Mouse (Mus musculus): Measurements from ENCODE around the gene Tmem248. TPM values are rescaled to one million over a fixed set of nuclear protein-coding genes. Genes with fewer than 3 reads are reported as not detected.

Tmem248 gene
- polyA plus RNA-seq, 1 experiment from 2014 or later = 33.7 TPM

DNA sequence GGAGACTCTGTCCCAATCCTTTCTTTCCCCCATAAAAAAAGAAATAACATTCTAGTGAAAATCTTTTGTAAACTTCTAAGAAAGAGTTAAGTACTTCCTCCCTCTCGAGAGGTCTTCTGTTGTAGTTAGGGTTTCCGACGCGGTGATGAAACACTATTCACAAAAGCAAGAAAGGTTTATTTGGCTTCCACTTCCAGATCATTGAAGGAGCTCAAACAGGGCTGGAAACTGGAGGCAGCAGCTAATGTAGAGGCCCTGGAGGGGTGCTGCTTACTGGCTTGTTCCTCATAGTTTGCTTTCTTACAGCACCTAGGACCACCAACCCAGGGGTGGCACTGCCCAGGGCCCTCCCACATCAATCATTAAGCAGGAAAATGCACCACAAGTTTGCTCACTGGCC is 11.2 kb downstream of the Tmem248 start:
- ATAC-seq (ENCODE audit: insufficient number of reproducible peaks, insufficient read depth, low FRiP score, low read depth) = no peak
- H3K9me3 ChIP-seq (ENCODE audit: control insufficient read depth, low read depth, low read length) = no peaks in the 10 kb centered on the region
- WGBS = 48% methylated on average over 4 of the region's 4 CpGs
- H3K9ac ChIP-seq (replicated peaks; ENCODE audit: low read depth, low read length) = no peak overlapping the region
- no peak overlapping the region for H3K27ac ChIP-seq (ENCODE audit: low read length)
- H3K27me3 ChIP-seq (ENCODE audit: control insufficient read depth, insufficient read depth, low read length) = no peaks in the 10 kb centered on the region
- no peak overlapping the region for H3K4me3 ChIP-seq (ENCODE audit: low read depth, low read length)
- H3K4me2 ChIP-seq (replicated peaks; ENCODE audit: low read depth, low read length) = no peak overlapping the region
- H3K36me3 ChIP-seq (ENCODE audit: control insufficient read depth, insufficient read depth, low read length) = peaks cover 30% of the 10 kb centered on the region
- peaks cover 16% of the 10 kb centered on the region for H3K4me1 ChIP-seq (ENCODE audit: control insufficient read depth, insufficient read depth, low read length)

GRCm38 (mm10) chr5:130236302-130236701 is 19.4 kb downstream of the Tmem248 start:
- WGBS = 94% methylated on average over 8 of the region's 8 CpGs

DNA sequence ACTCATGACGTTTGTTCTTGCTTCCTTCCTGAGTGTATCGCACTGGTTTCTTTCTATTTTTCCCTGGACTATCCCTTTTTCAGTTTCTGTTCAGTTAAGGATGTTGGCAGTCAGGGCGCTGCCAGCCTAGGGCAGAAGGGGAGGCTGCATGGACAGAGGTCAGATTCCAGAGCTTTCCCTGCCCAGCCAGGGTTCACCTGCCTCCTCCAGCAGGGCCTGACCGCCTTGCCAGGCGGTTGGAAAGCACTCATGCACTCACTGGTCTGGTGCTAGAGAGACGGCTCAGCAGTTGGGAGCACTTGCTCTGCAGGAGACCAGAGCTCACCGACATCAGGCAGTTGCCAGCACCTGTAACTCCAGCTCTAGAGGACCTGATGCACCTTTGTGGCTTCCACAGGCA is 22.4 kb downstream of the Tmem248 start:
- no peak overlapping the region for H3K4me2 ChIP-seq (replicated peaks; ENCODE audit: low read depth, low read length)
- peaks cover 72% of the 10 kb centered on the region for H3K36me3 ChIP-seq (ENCODE audit: control insufficient read depth, insufficient read depth, low read length)
- WGBS = 92% methylated on average over 7 of the region's 7 CpGs
- H3K4me1 ChIP-seq (ENCODE audit: control insufficient read depth, insufficient read depth, low read length) = no peaks in the 10 kb centered on the region
- no peak overlapping the region for H3K9ac ChIP-seq (replicated peaks; ENCODE audit: low read depth, low read length)
- H3K4me3 ChIP-seq (ENCODE audit: low read depth, low read length) = no peak overlapping the region
- H3K27ac ChIP-seq (ENCODE audit: low read length) = no peak overlapping the region
- H3K27me3 ChIP-seq (ENCODE audit: control insufficient read depth, insufficient read depth, low read length) = no peaks in the 10 kb centered on the region
- ATAC-seq (ENCODE audit: insufficient number of reproducible peaks, insufficient read depth, low FRiP score, low read depth) = no peak
- no peaks in the 10 kb centered on the region for H3K9me3 ChIP-seq (ENCODE audit: control insufficient read depth, low read depth, low read length)

More at GRCm38 (mm10) chr5:130236302-130236701, 19.4 kb downstream of the Tmem248 start:
- Histone ChIP-seq H3K4me2 (replicated peaks; ENCODE audit: low read depth, low read length) (no peak overlapping the region), H3K36me3 (ENCODE audit: control insufficient read depth, insufficient read depth, low read length) (peaks cover 90% of the 10 kb centered on the region), H3K9me3 (ENCODE audit: control insufficient read depth, low read depth, low read length) (no peaks in the 10 kb centered on the region), H3K27me3 (ENCODE audit: control insufficient read depth, insufficient read depth, low read length) (no peaks in the 10 kb centered on the region), H3K4me3 (ENCODE audit: low read depth, low read length) (no peak overlapping the region), H3K4me1 (ENCODE audit: control insufficient read depth, insufficient read depth, low read length) (no peaks in the 10 kb centered on the region), H3K9ac (replicated peaks; ENCODE audit: low read depth, low read length) (no peak overlapping the region), H3K27ac (ENCODE audit: low read length) (no peak overlapping the region)
- ATAC-seq (ENCODE audit: insufficient number of reproducible peaks, insufficient read depth, low FRiP score, low read depth) = no peak

DNA sequence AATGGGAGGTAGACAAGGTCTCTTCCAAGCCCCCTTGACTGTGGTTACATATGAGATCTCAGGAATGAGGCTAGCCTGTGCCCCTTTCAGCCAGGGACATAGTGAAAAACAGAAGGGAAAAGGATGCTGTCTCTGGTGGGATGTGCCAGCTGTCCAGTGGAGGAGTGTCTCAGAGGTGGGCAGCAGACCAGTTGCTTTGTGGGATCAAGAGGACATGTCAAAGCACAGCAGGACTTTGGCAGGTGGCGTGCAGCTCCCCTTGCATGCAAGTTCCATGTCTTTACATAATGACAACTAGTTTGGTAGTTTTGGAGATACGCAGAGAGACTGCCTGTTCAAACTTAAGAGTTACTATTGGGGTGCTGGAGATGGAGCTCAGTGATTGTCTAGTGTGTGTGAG is 23.0 kb downstream of the Tmem248 start:
- no peak for ATAC-seq (ENCODE audit: insufficient number of reproducible peaks, insufficient read depth, low FRiP score, low read depth)
- H3K36me3 ChIP-seq (ENCODE audit: control insufficient read depth, insufficient read depth, low read length) = peaks cover 72% of the 10 kb centered on the region
- no peak overlapping the region for H3K4me3 ChIP-seq (ENCODE audit: low read depth, low read length)
- no peaks in the 10 kb centered on the region for H3K27me3 ChIP-seq (ENCODE audit: control insufficient read depth, insufficient read depth, low read length)
- H3K9me3 ChIP-seq (ENCODE audit: control insufficient read depth, low read depth, low read length) = no peaks in the 10 kb centered on the region
- no peak overlapping the region for H3K27ac ChIP-seq (ENCODE audit: low read length)
- H3K4me2 ChIP-seq (replicated peaks; ENCODE audit: low read depth, low read length) = no peak overlapping the region
- H3K4me1 ChIP-seq (ENCODE audit: control insufficient read depth, insufficient read depth, low read length) = no peaks in the 10 kb centered on the region
- WGBS = 92% methylated on average over 2 of the region's 2 CpGs
- H3K9ac ChIP-seq (replicated peaks; ENCODE audit: low read depth, low read length) = no peak overlapping the region

DNA sequence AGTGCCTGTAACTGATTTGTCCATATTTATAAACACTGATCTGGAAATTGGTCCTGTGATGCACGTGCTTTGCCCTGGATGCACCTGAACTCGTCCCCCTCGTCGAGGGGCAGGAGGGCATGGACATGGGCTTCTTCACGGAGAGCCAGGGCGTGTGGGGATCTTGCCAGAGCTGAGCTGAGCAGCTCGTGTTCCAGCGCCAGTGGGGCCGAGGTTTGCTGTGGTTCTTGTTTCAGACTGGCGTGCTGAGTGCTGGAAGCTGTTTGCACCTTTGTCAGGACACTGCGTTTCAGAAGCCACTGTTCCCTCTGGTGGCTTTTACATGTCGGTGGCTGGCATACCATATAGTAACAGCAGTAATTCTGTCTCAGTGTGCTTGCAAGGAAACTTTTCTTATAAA is 24.5 kb downstream of the Tmem248 start:
- Histone ChIP-seq H3K36me3 (ENCODE audit: control insufficient read depth, insufficient read depth, low read length) (peaks cover 72% of the 10 kb centered on the region), H3K4me2 (replicated peaks; ENCODE audit: low read depth, low read length) (no peak overlapping the region), H3K4me3 (ENCODE audit: low read depth, low read length) (no peak overlapping the region), H3K4me1 (ENCODE audit: control insufficient read depth, insufficient read depth, low read length) (no peaks in the 10 kb centered on the region), H3K9ac (replicated peaks; ENCODE audit: low read depth, low read length) (no peak overlapping the region), H3K9me3 (ENCODE audit: control insufficient read depth, low read depth, low read length) (no peaks in the 10 kb centered on the region), H3K27me3 (ENCODE audit: control insufficient read depth, insufficient read depth, low read length) (no peaks in the 10 kb centered on the region), H3K27ac (ENCODE audit: low read length) (no peak overlapping the region)
- WGBS = 92% methylated on average over 12 of the region's 12 CpGs
- no peak for ATAC-seq (ENCODE audit: insufficient number of reproducible peaks, insufficient read depth, low FRiP score, low read depth)

- H3K36me3 ChIP-seq (ENCODE audit: control insufficient read depth, insufficient read depth, low read length) = peaks cover 76% of the 10 kb centered on the region
- no peaks in the 10 kb centered on the region for H3K9me3 ChIP-seq (ENCODE audit: control insufficient read depth, low read depth, low read length)
- no peak overlapping the region for H3K4me2 ChIP-seq (replicated peaks; ENCODE audit: low read depth, low read length)
- no peaks in the 10 kb centered on the region for H3K4me1 ChIP-seq (ENCODE audit: control insufficient read depth, insufficient read depth, low read length)
- H3K4me3 ChIP-seq (ENCODE audit: low read depth, low read length) = no peak overlapping the region
- H3K27ac ChIP-seq (ENCODE audit: low read length) = no peak overlapping the region
- ATAC-seq (ENCODE audit: insufficient number of reproducible peaks, insufficient read depth, low FRiP score, low read depth) = no peak
- WGBS = 71% methylated on average over 5 of the region's 5 CpGs
- H3K27me3 ChIP-seq (ENCODE audit: control insufficient read depth, insufficient read depth, low read length) = no peaks in the 10 kb centered on the region
- H3K9ac ChIP-seq (replicated peaks; ENCODE audit: low read depth, low read length) = no peak overlapping the region
Observed at GRCm38 (mm10) chr5:130247823-130248222, 30.9 kb downstream of the Tmem248 start.

DNA sequence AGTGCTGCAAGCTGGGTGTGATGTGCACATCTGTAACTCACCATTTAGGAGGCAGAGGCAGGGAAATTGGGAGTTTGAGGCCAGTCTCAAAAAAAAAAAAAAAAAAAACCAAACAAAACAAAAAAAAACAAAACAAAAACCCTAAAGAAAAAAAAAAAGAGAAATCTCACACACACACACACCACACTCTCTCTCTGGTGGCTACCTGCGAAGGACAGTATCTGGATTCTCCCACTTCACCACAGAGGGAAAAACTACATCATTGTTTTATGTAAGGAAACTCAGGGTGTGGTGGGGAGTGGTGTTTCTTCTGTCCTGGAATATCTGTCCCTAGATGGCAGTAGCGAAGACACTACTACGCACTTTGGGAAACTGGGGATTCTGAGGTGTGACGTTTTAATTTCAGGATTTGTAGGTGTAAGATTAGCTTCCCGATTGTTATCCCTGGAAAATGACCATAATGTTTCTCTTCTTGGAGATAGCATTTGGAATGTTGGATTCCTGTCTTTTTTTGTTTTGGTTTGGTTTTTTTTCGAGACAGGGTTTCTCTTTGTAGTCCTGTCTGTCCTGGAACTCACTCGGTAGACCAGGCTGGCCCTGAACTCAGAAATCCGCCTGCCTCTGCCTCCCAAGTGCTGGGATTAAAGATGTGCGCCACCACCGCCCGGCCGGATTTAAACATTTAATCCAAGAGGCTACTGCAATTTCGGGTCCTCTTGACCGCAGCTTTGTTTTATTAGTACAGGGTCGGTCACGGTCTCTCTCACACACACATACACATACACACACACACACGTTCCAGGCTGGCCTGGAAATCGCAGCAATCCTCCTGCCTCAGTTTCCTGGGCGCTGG is 37.5 kb downstream of the Tmem248 start:
- peak overlapping the region; percentile 60 for H3K9ac ChIP-seq (replicated peaks; ENCODE audit: low read depth, low read length)

GRCm38 (mm10) chr5:130255017-130255720 is 38.3 kb downstream of the Tmem248 start, which contains the start of the genes Sbds and Tyw1:
Gene Sbds (minus strand): TSS chr5:130255530.
Gene Tyw1 (plus strand): TSS chr5:130255619.
- peak within 1 kb of the TSS; percentile 60 for H3K9ac ChIP-seq (replicated peaks; ENCODE audit: low read depth, low read length)
- H3K36me3 ChIP-seq (ENCODE audit: control insufficient read depth, insufficient read depth, low read length) = peaks cover 25% of the 10 kb centered on the region
- H3K4me2 ChIP-seq (replicated peaks; ENCODE audit: low read depth, low read length) = peak within 1 kb of the TSS; percentile 62
- peak; percentile 92 for ATAC-seq (ENCODE audit: insufficient number of reproducible peaks, insufficient read depth, low FRiP score, low read depth)
- under 1% methylated on average over 52 of the region's 52 CpGs for WGBS
- H3K4me3 ChIP-seq (ENCODE audit: low read depth, low read length) = peak within 1 kb of the TSS; percentile 64
- H3K27ac ChIP-seq (ENCODE audit: low read length) = peak within 1 kb of the TSS; percentile 73
- no peaks in the 10 kb centered on the region for H3K27me3 ChIP-seq (ENCODE audit: control insufficient read depth, insufficient read depth, low read length)
- H3K4me1 ChIP-seq (ENCODE audit: control insufficient read depth, insufficient read depth, low read length) = peaks cover 3% of the 10 kb centered on the region; the same call in 1 of the 2 replicates
- no peaks in the 10 kb centered on the region for H3K9me3 ChIP-seq (ENCODE audit: control insufficient read depth, low read depth, low read length)

More for the DNA sequence above, 37.5 kb downstream of the Tmem248 start:
- no peak for ATAC-seq (ENCODE audit: insufficient number of reproducible peaks, insufficient read depth, low FRiP score, low read depth)
- 16% methylated on average over 19 of the region's 19 CpGs for WGBS
- peak overlapping the region; percentile 73; the same call in 1 of the 2 replicates for H3K27ac ChIP-seq (ENCODE audit: low read length)
- no peaks in the 10 kb centered on the region for H3K27me3 ChIP-seq (ENCODE audit: control insufficient read depth, insufficient read depth, low read length)
- H3K4me3 ChIP-seq (ENCODE audit: low read depth, low read length) = peak overlapping the region; percentile 58
- H3K9me3 ChIP-seq (ENCODE audit: control insufficient read depth, low read depth, low read length) = no peaks in the 10 kb centered on the region
- peaks cover 31% of the 10 kb centered on the region for H3K36me3 ChIP-seq (ENCODE audit: control insufficient read depth, insufficient read depth, low read length)
- H3K4me2 ChIP-seq (replicated peaks; ENCODE audit: low read depth, low read length) = peak overlapping the region; percentile 62
- peaks cover 3% of the 10 kb centered on the region; the same call in 1 of the 2 replicates for H3K4me1 ChIP-seq (ENCODE audit: control insufficient read depth, insufficient read depth, low read length)
